Mouse (Mus musculus) heart, embryonic 15.5 days (tissue): ENCODE data around the gene Gmppa. TPM values are rescaled to one million over a fixed set of nuclear protein-coding genes. Genes with fewer than 3 reads are reported as not detected.

Source experiments
- ATAC-seq: fragments of 200-750 bp; cut with Nextera tagmentation; replicated peaks from 2 replicates; pipeline ENCODE4 v1.8.0; 2017; ENCODE audit warnings: low read depth, moderate TSS enrichment; ENCODE audit not compliant: insufficient number of reproducible peaks, insufficient read depth, low FRiP score
- H3K27ac ChIP-seq: fragments of 300-500 bp; sonication (generic); 2 replicates; pipeline ENCODE4 v1.5.1; 2015; ENCODE audit warnings: mild to moderate bottlenecking, inconsistent platforms
- H3K27me3 ChIP-seq: fragments of 300-500 bp; sonication (generic); 2 replicates; pipeline ENCODE4 v1.6.1; 2015; ENCODE audit warnings: inconsistent platforms
- H3K36me3 ChIP-seq: fragments of 300-500 bp; sonication (generic); 2 replicates; pipeline ENCODE4 v1.6.1; 2015; ENCODE audit warnings: mild to moderate bottlenecking, inconsistent platforms
- H3K4me1 ChIP-seq: fragments of 300-500 bp; sonication (generic); replicated peaks from 2 replicates; pipeline ENCODE4 v1.6.1; 2015; ENCODE audit warnings: inconsistent platforms
- H3K4me2 ChIP-seq: fragments of 300-500 bp; sonication (generic); 2 replicates; pipeline ENCODE4 v1.6.1; 2015; ENCODE audit warnings: inconsistent platforms, mild to moderate bottlenecking, moderate library complexity
- H3K4me3 ChIP-seq: fragments of 300-500 bp; sonication (generic); 2 replicates; pipeline ENCODE4 v1.5.1; 2015; ENCODE audit warnings: mild to moderate bottlenecking, inconsistent platforms
- H3K9ac ChIP-seq: fragments of 300-500 bp; sonication (generic); 2 replicates; pipeline ENCODE4 v1.6.1; 2015; ENCODE audit warnings: mild to moderate bottlenecking, inconsistent platforms
- H3K9me3 ChIP-seq: fragments of 300-500 bp; sonication (generic); replicated peaks from 2 replicates; pipeline ENCODE4 v1.6.1; 2016; ENCODE audit warnings: inconsistent platforms
- WGBS: fragments of 180-500 bp; shearing (Covaris S2); methylation state at CpG from one replicate; pipeline ENCODE4 v1.1.7; 2015; ENCODE audit warnings: mixed read lengths; 5-methylcytosine and 5-hydroxymethylcytosine counted together
- polyA plus RNA-seq: library from polyadenylated mRNA; unstranded; fragments of >200 nt; fragmentation: Nextera tagmentation; extraction: Ambion mirVana; gene quantifications from 2 replicates; pipeline ENCODE4 v1.2.1, GENCODE M21; 2015

Gene Gmppa
- polyA plus RNA-seq, 1 experiment from 2014 or later, result 63.9 TPM

- H3K9me3 ChIP-seq, result no peaks in the 10 kb centered on the region
- peak overlapping the region; percentile 68 for H3K9ac ChIP-seq
- peaks cover 34% of the 10 kb centered on the region; the same call in 1 of the 2 replicates for H3K36me3 ChIP-seq
- ATAC-seq, result peak; percentile 6; the same call in 1 of the 2 replicates
- peak overlapping the region; percentile 100 for H3K27ac ChIP-seq
- 30% methylated on average over 6 of the region's 6 CpGs for WGBS
- H3K4me3 ChIP-seq, result peak overlapping the region; percentile 50
- H3K4me2 ChIP-seq, result peak overlapping the region; percentile 63
- H3K4me1 ChIP-seq, result peaks cover 58% of the 10 kb centered on the region
- no peaks in the 10 kb centered on the region for H3K27me3 ChIP-seq
These were observed 35.1 kb upstream of the Gmppa start for GRCm38 (mm10) chr1:75400493-75401115.

DNA sequence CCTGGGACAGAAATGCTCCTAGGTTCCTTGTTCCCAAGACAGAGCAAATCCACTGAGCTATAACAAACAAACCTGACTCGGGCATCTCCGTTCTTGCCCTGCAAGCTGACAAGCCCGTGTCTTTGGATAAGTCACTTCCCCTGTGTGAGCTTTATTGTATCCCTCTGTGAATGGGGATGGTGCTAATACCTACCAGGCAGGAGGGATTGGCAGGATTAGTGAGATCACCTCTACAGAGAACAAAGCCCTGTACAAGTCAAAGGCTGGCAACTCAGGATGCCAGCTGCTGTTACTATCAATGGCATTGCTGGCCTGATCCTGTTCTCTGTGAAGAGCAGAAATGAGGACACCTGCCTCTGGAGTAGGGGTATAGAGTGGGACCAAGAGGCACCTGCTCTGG is 30.2 kb upstream of the Gmppa start:
- H3K4me2 ChIP-seq, result no peak overlapping the region
- no peak overlapping the region for H3K9ac ChIP-seq
- ATAC-seq, result no peak
- no peak overlapping the region for H3K4me3 ChIP-seq
- 77% methylated on average over 3 of the region's 3 CpGs for WGBS
- H3K4me1 ChIP-seq, result peaks cover 65% of the 10 kb centered on the region
- H3K36me3 ChIP-seq, result peaks cover 51% of the 10 kb centered on the region
- H3K27ac ChIP-seq, result 0 out of 2 replicates have a peak overlapping the region, but pooled peaks have one; percentile 87
- no peaks in the 10 kb centered on the region for H3K9me3 ChIP-seq
- H3K27me3 ChIP-seq, result no peaks in the 10 kb centered on the region

DNA sequence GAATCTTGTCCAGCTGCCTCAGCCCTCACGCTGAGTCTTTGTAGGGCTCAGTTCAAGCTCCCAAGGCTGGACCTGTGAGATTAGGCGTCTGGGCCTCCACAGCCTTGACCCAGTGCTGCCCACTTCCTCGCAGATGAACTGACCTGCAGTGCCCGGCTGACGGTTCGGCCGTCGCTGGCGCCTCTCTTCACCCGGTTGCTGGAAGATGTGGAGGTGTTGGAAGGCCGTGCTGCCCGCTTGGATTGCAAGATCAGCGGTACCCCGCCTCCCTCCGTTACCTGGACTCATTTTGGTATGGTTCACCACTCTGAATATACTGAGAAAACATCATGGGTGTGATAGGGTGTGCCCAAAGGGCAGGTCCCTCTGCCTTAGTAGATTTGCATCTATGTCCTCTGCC is 29.6 kb upstream of the Gmppa start:
- no peaks in the 10 kb centered on the region for H3K9me3 ChIP-seq
- H3K27me3 ChIP-seq, result no peaks in the 10 kb centered on the region
- H3K9ac ChIP-seq, result 0 out of 2 replicates have a peak overlapping the region, but pooled peaks have one; percentile 5
- H3K27ac ChIP-seq, result peak overlapping the region; percentile 87
- peaks cover 58% of the 10 kb centered on the region for H3K4me1 ChIP-seq
- no peak overlapping the region for H3K4me3 ChIP-seq
- peaks cover 56% of the 10 kb centered on the region for H3K36me3 ChIP-seq
- no peak overlapping the region for H3K4me2 ChIP-seq
- no peak for ATAC-seq
- WGBS, result 90% methylated on average over 15 of the region's 15 CpGs

DNA sequence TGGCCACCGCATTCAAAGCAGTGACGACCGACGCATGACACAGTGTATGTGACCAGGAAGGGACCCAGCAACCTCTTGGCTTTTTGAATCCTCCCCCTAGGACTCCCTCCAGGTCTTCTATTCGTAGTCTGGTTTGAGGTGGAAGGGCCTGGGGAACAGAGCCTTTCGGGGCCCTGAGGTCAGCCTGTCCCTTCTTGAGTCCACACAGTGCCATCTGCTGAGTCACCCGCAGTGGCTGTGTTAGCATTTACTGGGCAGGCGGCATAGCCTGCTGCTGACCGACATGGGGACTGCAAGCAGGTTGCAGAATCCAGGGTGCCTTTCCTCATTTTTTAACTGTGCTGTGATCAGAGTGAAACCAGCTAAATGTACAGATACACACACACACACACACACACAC is 28.7 kb upstream of the Gmppa start:
- Histone ChIP-seq H3K4me2 (no peak overlapping the region), H3K27ac (peak overlapping the region; percentile 87), H3K36me3 (peaks cover 56% of the 10 kb centered on the region), H3K4me3 (no peak overlapping the region), H3K4me1 (peaks cover 51% of the 10 kb centered on the region), H3K9me3 (no peaks in the 10 kb centered on the region), H3K27me3 (no peaks in the 10 kb centered on the region), H3K9ac (no peak overlapping the region)
- no peak for ATAC-seq
- WGBS, result 85% methylated on average over 9 of the region's 9 CpGs

DNA sequence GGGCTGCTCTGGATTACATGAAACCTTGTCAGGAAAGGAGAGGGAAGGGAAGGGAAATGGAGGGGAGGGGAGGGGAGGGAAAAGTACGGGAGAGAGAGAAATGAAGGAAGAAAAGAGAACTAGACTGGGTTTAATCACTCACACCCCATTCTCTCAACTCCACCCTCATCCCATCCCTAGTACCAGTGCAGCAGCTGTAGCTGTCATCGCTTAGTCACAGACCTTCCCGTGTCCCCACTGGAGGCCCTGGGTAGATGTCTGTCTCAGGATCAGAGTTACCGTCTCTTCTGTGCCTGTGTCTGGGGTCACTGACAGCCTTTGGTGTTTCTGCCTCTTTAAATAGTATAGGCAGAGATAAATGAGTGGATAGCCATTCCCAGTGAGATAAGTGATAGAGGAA is 27.5 kb upstream of the Gmppa start:
- Histone ChIP-seq H3K4me3 (no peak overlapping the region), H3K27me3 (no peaks in the 10 kb centered on the region), H3K27ac (peak overlapping the region; percentile 87), H3K4me1 (peaks cover 44% of the 10 kb centered on the region), H3K4me2 (no peak overlapping the region), H3K9ac (no peak overlapping the region), H3K36me3 (peaks cover 49% of the 10 kb centered on the region), H3K9me3 (no peaks in the 10 kb centered on the region)
- 16% methylated on average over 4 of the region's 4 CpGs for WGBS
- peak; percentile 64; the same call in 1 of the 2 replicates for ATAC-seq

DNA sequence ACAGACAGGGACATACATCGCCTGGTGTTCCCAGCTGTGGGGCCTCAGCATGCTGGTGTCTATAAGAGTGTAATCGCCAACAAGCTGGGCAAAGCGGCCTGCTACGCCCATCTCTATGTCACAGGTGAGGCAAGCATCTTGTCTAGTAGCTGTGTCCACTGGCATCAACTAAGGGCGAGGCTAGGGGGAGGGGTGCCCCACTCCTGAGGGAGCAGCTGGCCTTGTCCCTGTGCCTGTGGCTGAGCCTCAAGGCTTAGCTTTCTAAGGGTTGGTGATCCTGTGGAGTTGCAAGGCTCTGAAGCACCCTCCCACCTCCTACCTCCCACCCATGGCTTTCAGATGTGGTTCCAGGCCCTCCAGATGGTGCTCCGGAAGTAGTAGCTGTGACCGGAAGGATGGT is 25.8 kb upstream of the Gmppa start:
- Histone ChIP-seq H3K4me3 (no peak overlapping the region), H3K9me3 (no peaks in the 10 kb centered on the region), H3K27me3 (no peaks in the 10 kb centered on the region), H3K9ac (no peak overlapping the region), H3K27ac (no peak overlapping the region), H3K4me1 (peaks cover 44% of the 10 kb centered on the region), H3K4me2 (no peak overlapping the region), H3K36me3 (peaks cover 50% of the 10 kb centered on the region)
- WGBS, result 91% methylated on average over 7 of the region's 7 CpGs
- no peak for ATAC-seq

- Histone ChIP-seq H3K36me3 (peaks cover 51% of the 10 kb centered on the region), H3K4me1 (peaks cover 35% of the 10 kb centered on the region), H3K4me3 (no peak overlapping the region), H3K9me3 (no peaks in the 10 kb centered on the region), H3K4me2 (no peak overlapping the region), H3K27ac (no peak overlapping the region), H3K9ac (no peak overlapping the region), H3K27me3 (no peaks in the 10 kb centered on the region)
- ATAC-seq, result no peak
- WGBS, result 89% methylated on average over 3 of the region's 3 CpGs
These were observed 23.5 kb upstream of the Gmppa start for GRCm38 (mm10) chr1:75412196-75412595.

GRCm38 (mm10) chr1:75413749-75414148 is 22.0 kb upstream of the Gmppa start:
- H3K4me1 ChIP-seq, result peaks cover 23% of the 10 kb centered on the region
- no peaks in the 10 kb centered on the region for H3K9me3 ChIP-seq
- H3K4me3 ChIP-seq, result no peak overlapping the region
- H3K9ac ChIP-seq, result no peak overlapping the region
- H3K4me2 ChIP-seq, result no peak overlapping the region
- peaks cover 65% of the 10 kb centered on the region for H3K36me3 ChIP-seq
- H3K27ac ChIP-seq, result peak overlapping the region; percentile 45
- ATAC-seq, result no peak; the same call in 1 of the 2 replicates
- no peaks in the 10 kb centered on the region for H3K27me3 ChIP-seq
- WGBS, result 51% methylated on average over 3 of the region's 3 CpGs

DNA sequence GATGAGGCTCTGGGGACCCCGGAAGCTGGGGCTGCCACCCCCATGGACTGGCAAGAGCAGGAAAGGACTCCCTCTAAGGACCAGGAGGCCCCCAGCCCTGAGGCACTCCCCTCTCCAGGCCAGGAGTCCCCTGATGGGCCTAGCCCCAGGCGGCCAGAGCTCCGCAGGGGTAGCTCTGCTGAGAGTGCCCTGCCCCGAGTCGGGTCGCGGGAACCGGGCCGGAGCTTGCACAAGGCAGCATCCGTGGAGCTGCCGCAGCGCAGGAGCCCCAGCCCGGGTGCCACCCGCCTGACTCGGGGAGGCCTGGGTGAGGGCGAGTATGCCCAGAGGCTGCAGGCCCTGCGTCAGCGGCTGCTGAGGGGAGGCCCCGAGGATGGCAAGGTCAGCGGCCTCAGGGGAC is 13.9 kb upstream of the Gmppa start:
- H3K4me1 ChIP-seq, result peaks cover 24% of the 10 kb centered on the region
- no peak overlapping the region for H3K4me3 ChIP-seq
- H3K9me3 ChIP-seq, result no peaks in the 10 kb centered on the region
- WGBS, result 24% methylated on average over 20 of the region's 20 CpGs
- H3K9ac ChIP-seq, result 0 out of 2 replicates have a peak overlapping the region, but pooled peaks have one; percentile 43
- 0 out of 2 replicates have a peak overlapping the region, but pooled peaks have one; percentile 58 for H3K4me2 ChIP-seq
- H3K27me3 ChIP-seq, result peaks cover 44% of the 10 kb centered on the region
- no peak overlapping the region for H3K27ac ChIP-seq
- peak; percentile 28; the same call in 1 of the 2 replicates for ATAC-seq
- H3K36me3 ChIP-seq, result peaks cover 50% of the 10 kb centered on the region

GRCm38 (mm10) chr1:75422216-75422822 is 13.4 kb upstream of the Gmppa start:
- peak overlapping the region; percentile 43; the same call in 1 of the 2 replicates for H3K9ac ChIP-seq
- 19% methylated on average over 29 of the region's 32 CpGs for WGBS
- no peak for ATAC-seq
- peaks cover 46% of the 10 kb centered on the region for H3K27me3 ChIP-seq
- H3K4me1 ChIP-seq, result peaks cover 24% of the 10 kb centered on the region
- peak overlapping the region; percentile 35 for H3K4me3 ChIP-seq
- H3K36me3 ChIP-seq, result peaks cover 50% of the 10 kb centered on the region
- H3K9me3 ChIP-seq, result no peaks in the 10 kb centered on the region
- peak overlapping the region; percentile 58 for H3K4me2 ChIP-seq
- H3K27ac ChIP-seq, result no peak overlapping the region

DNA sequence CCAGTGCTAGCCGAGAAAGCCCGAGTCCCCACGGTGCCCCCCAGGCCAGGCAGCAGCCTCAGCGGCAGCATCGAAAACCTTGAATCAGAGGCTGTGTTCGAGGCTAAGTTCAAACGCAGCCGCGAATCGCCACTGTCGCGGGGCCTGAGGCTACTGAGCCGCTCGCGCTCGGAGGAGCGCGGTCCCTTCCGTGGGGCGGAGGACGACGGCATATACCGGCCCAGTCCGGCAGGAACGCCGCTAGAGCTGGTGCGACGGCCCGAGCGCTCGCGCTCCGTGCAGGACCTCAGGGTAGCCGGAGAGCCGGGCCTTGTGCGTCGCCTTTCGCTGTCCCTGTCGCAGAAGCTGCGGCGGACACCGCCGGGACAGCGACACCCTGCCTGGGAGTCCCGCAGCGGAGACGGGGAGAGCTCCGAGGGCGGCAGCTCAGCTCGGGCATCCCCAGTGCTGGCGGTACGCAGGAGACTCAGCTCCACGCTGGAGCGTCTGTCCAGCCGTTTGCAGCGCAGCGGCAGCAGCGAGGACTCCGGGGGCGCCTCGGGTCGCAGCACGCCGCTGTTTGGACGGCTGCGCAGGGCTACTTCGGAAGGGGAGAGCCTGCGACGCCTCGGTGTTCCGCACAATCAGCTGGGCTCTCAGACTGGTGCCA is 12.8 kb upstream of the Gmppa start:
- ATAC-seq, result 0 out of 2 replicates have a peak, but pooled peaks have one; percentile 31
- H3K4me3 ChIP-seq, result peak overlapping the region; percentile 35
- H3K27ac ChIP-seq, result no peak overlapping the region
- peaks cover 24% of the 10 kb centered on the region for H3K4me1 ChIP-seq
- peaks cover 46% of the 10 kb centered on the region for H3K27me3 ChIP-seq
- no peaks in the 10 kb centered on the region for H3K9me3 ChIP-seq
- peak overlapping the region; percentile 43; the same call in 1 of the 2 replicates for H3K9ac ChIP-seq
- 12% methylated on average over 71 of the region's 71 CpGs for WGBS
- H3K4me2 ChIP-seq, result peak overlapping the region; percentile 58
- H3K36me3 ChIP-seq, result peaks cover 47% of the 10 kb centered on the region
